Mouse (Mus musculus) hindbrain, embryonic 14.5 days (tissue): ENCODE data around the gene Unkl. TPM values are rescaled to one million over a fixed set of nuclear protein-coding genes. Genes with fewer than 3 reads are reported as not detected.

Experiments used
- ATAC-seq: fragments of 200-750 bp; cut with Nextera tagmentation; 2 replicates; pipeline ENCODE4 v1.8.0; 2017; ENCODE audit warnings: moderate number of reproducible peaks, mild to moderate bottlenecking, moderate TSS enrichment, moderate library complexity; ENCODE audit not compliant: low FRiP score
- DNase-seq: peaks from one replicate; pipeline ENCODE4 v3.0.0-alpha.2; 2015; ENCODE audit warnings: low spot score
- H3K27ac ChIP-seq: fragments of 300-500 bp; sonication (generic); 2 replicates; pipeline ENCODE4 v1.5.1; 2014; ENCODE audit warnings: mild to moderate bottlenecking, moderate library complexity
- H3K27me3 ChIP-seq: fragments of 300-500 bp; sonication (generic); 2 replicates; pipeline ENCODE4 v1.6.1; 2014; ENCODE audit warnings: mild to moderate bottlenecking, low read length, mixed read lengths; ENCODE audit not compliant: control insufficient read depth, insufficient read depth
- H3K36me3 ChIP-seq: fragments of 300-500 bp; sonication (generic); replicated peaks from 2 replicates; pipeline ENCODE4 v1.6.1; 2014; ENCODE audit not compliant: control insufficient read depth, insufficient read depth
- H3K4me1 ChIP-seq: fragments of 300-500 bp; sonication (generic); replicated peaks from 2 replicates; pipeline ENCODE4 v1.6.1; 2014; ENCODE audit warnings: antibody characterized with exemption, low read length, mixed read lengths; ENCODE audit not compliant: control insufficient read depth, insufficient read depth
- H3K4me2 ChIP-seq: fragments of 300-500 bp; sonication (generic); replicated peaks from 2 replicates; pipeline ENCODE4 v1.6.1; 2014; ENCODE audit warnings: mild to moderate bottlenecking, moderate library complexity
- H3K4me3 ChIP-seq: fragments of 300-500 bp; sonication (generic); replicated peaks from 2 replicates; pipeline ENCODE4 v1.5.1; 2014; ENCODE audit warnings: mild to moderate bottlenecking, low read length
- H3K9ac ChIP-seq: fragments of 300-500 bp; sonication (generic); 2 replicates; pipeline ENCODE4 v1.6.1; 2014
- H3K9me3 ChIP-seq: fragments of 300-500 bp; sonication (generic); 2 replicates; pipeline ENCODE4 v1.6.1; 2016; ENCODE audit warnings: low read length; ENCODE audit not compliant: control insufficient read depth
- WGBS: fragments of 180-500 bp; shearing (Covaris S2); extraction: QIAGEN DNeasy Blood & Tissue Kit; methylation state at CpG from one replicate; pipeline ENCODE4 v1.1.7; 2014; 5-methylcytosine and 5-hydroxymethylcytosine counted together
- polyA plus RNA-seq: library from polyadenylated mRNA; unstranded; fragments of >200 nt; fragmentation: Nextera tagmentation; extraction: Ambion mirVana; gene quantifications from 2 replicates; pipeline ENCODE4 v1.2.1, GENCODE M21; 2014

The Unkl gene
- polyA plus RNA-seq, 1 experiment from 2014 or later = 9.9 TPM

- Histone ChIP-seq H3K36me3 (peaks cover 38% of the 10 kb centered on the region), H3K27me3 (no peaks in the 10 kb centered on the region), H3K4me2 (peak overlapping the region; percentile 88), H3K4me1 (peaks cover 31% of the 10 kb centered on the region), H3K9ac (no peak overlapping the region; the same call in 1 of the 2 replicates), H3K4me3 (no peak overlapping the region), H3K27ac (no peak overlapping the region), H3K9me3 (no peaks in the 10 kb centered on the region)
- DNase-seq = no peak
- WGBS = 81% methylated on average over 2 of the region's 2 CpGs
- ATAC-seq = no peak
Observed at GRCm38 (mm10) chr17:25270795-25271335, 82.7 kb downstream of the Unkl start.

- Histone ChIP-seq H3K4me2 (peak overlapping the region; percentile 88), H3K4me3 (peak overlapping the region; percentile 83), H3K4me1 (peaks cover 31% of the 10 kb centered on the region), H3K36me3 (peaks cover 24% of the 10 kb centered on the region), H3K9me3 (no peaks in the 10 kb centered on the region), H3K9ac (peak overlapping the region; percentile 98), H3K27ac (peak overlapping the region; percentile 98), H3K27me3 (no peaks in the 10 kb centered on the region)
- 2% methylated on average over 10 of the region's 10 CpGs for WGBS
- ATAC-seq (no peak), DNase-seq (no peak)
Observed at GRCm38 (mm10) chr17:25272326-25272725, 84.1 kb downstream of the Unkl start.

GRCm38 (mm10) chr17:25272951-25273705 is 84.9 kb downstream of the Unkl start:
- peak overlapping the region; percentile 98 for H3K9ac ChIP-seq
- peak overlapping the region; percentile 88 for H3K4me2 ChIP-seq
- no peaks in the 10 kb centered on the region for H3K9me3 ChIP-seq
- WGBS = under 1% methylated on average over 60 of the region's 92 CpGs
- H3K4me1 ChIP-seq = peaks cover 31% of the 10 kb centered on the region
- no peaks in the 10 kb centered on the region for H3K27me3 ChIP-seq
- peaks cover 16% of the 10 kb centered on the region for H3K36me3 ChIP-seq
- DNase-seq (peak; percentile 85), ATAC-seq (peak; percentile 90)
- H3K27ac ChIP-seq = peak overlapping the region; percentile 98
- peak overlapping the region; percentile 83 for H3K4me3 ChIP-seq

GRCm38 (mm10) chr17:25273706-25274501 is 85.7 kb downstream of the Unkl start:
- Histone ChIP-seq H3K27ac (peak overlapping the region; percentile 98), H3K4me3 (peak overlapping the region; percentile 83), H3K4me2 (peak overlapping the region; percentile 39), H3K36me3 (peaks cover 8% of the 10 kb centered on the region), H3K27me3 (no peaks in the 10 kb centered on the region), H3K9ac (peak overlapping the region; percentile 98), H3K9me3 (no peaks in the 10 kb centered on the region), H3K4me1 (peaks cover 31% of the 10 kb centered on the region)
- DNase-seq (peak; percentile 99), ATAC-seq (peak; percentile 89)
- under 1% methylated on average over 40 of the region's 45 CpGs for WGBS

GRCm38 (mm10) chr17:25274571-25275346 is 86.6 kb downstream of the Unkl start, which contains the start of gene Ube2i:
TSS of gene Ube2i (minus strand) at chr17:25274622.
- Histone ChIP-seq H3K9ac (peak within 1 kb of the TSS; percentile 98), H3K9me3 (no peaks in the 10 kb centered on the region), H3K4me1 (peaks cover 30% of the 10 kb centered on the region), H3K27me3 (no peaks in the 10 kb centered on the region), H3K4me3 (peak within 1 kb of the TSS; percentile 83), H3K36me3 (no peaks in the 10 kb centered on the region), H3K27ac (peak within 1 kb of the TSS; percentile 98), H3K4me2 (peak within 1 kb of the TSS; percentile 39)
- no peak for DNase-seq
- WGBS = 83% methylated on average over 9 of the region's 9 CpGs
- ATAC-seq = no peak

GRCm38 (mm10) chr17:25275833-25276232 is 87.6 kb downstream of the Unkl start:
- 94% methylated on average over 3 of the region's 3 CpGs for WGBS
- DNase-seq (no peak), ATAC-seq (no peak)
- Histone ChIP-seq H3K27me3 (no peaks in the 10 kb centered on the region), H3K4me3 (no peak overlapping the region), H3K9ac (no peak overlapping the region), H3K4me1 (peaks cover 20% of the 10 kb centered on the region), H3K27ac (no peak overlapping the region), H3K4me2 (no peak overlapping the region), H3K9me3 (no peaks in the 10 kb centered on the region), H3K36me3 (no peaks in the 10 kb centered on the region)

GRCm38 (mm10) chr17:25282133-25282532 is 93.9 kb downstream of the Unkl start:
- DNase-seq = no peak
- 48% methylated on average over 11 of the region's 11 CpGs for WGBS
- H3K4me2 ChIP-seq = no peak overlapping the region

More at GRCm38 (mm10) chr17:25282133-25282532, 93.9 kb downstream of the Unkl start:
- Histone ChIP-seq H3K9ac (no peak overlapping the region), H3K27ac (no peak overlapping the region), H3K4me1 (no peaks in the 10 kb centered on the region), H3K9me3 (no peaks in the 10 kb centered on the region), H3K27me3 (no peaks in the 10 kb centered on the region), H3K4me3 (no peak overlapping the region), H3K36me3 (no peaks in the 10 kb centered on the region)
- no peak for ATAC-seq
